Mouse (Mus musculus): ENCODE measurements around the gene AU022252.

DNA sequence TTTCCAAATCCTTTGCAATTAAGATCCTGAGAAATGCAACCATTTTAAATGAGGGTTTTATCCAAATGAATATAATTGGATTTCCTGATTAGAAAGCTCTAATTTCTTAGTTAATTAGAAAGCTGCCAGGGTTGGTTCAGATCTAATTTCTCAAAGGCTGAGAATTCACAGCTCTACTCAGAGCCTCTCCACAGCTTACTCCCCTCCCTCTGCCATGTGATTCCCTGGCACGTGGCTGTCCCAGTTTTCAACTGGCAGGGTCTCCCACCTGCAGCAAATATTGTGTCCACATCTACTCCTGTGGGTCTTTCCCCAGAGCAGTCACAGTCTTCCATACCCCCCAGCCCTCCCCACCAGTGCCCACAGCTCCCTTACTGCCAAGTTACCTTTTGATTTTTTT lies 49.0 kb downstream of the AU022252 start:
- TF ChIP-seq CTCF (IDR thresholded peaks at IDR 0.05; ENCODE audit: control insufficient read depth, insufficient read depth, low read length) (no peak), POLR2A (IDR thresholded peaks at IDR 0.05; ENCODE audit: borderline replicate concordance, control insufficient read depth, low read depth, low read length) (no peak)
